Mouse (Mus musculus) layer of hippocampus, adult 18-20 months (tissue): ENCODE data around the gene Gabarapl1. TPM values are rescaled to one million over a fixed set of nuclear protein-coding genes. Genes with fewer than 3 reads are reported as not detected.
"Not testable (repeated sequence)": the region's sequence is repeated elsewhere in the genome, so short reads cannot be mapped to it uniquely, and the experiment has no call there.

ENCODE experiments used
- DNase-seq, 2 experiments: peaks; one replicate each; pipeline ENCODE4 v3.0.0; 2022; ENCODE audit warnings: low spot score in 2 of 2
- long read RNA-seq: library from polyadenylated mRNA; stranded (forward); transcript quantifications from one replicate; pipeline ENCODE4 v2.0.0, GENCODE M21; 2021
- total RNA-seq, 2 experiments: library from RNA; stranded (reverse); gene quantifications; 2 replicates each; pipeline ENCODE4 v1.2.3; 2021

Gene Gabarapl1
- total RNA-seq: 100 to 1,000 TPM; 745 to 780 TPM
- long read RNA-seq, transcript Gabarapl1-201 (4 exons, 1,820 nt): major isoform, 442 of 2,297 reads
- long read RNA-seq, partial matches to known transcripts: 1,850 of 2,297 reads
- long read RNA-seq, other reads (novel, unspliced or antisense): 1 of 2,297 reads

DNA sequence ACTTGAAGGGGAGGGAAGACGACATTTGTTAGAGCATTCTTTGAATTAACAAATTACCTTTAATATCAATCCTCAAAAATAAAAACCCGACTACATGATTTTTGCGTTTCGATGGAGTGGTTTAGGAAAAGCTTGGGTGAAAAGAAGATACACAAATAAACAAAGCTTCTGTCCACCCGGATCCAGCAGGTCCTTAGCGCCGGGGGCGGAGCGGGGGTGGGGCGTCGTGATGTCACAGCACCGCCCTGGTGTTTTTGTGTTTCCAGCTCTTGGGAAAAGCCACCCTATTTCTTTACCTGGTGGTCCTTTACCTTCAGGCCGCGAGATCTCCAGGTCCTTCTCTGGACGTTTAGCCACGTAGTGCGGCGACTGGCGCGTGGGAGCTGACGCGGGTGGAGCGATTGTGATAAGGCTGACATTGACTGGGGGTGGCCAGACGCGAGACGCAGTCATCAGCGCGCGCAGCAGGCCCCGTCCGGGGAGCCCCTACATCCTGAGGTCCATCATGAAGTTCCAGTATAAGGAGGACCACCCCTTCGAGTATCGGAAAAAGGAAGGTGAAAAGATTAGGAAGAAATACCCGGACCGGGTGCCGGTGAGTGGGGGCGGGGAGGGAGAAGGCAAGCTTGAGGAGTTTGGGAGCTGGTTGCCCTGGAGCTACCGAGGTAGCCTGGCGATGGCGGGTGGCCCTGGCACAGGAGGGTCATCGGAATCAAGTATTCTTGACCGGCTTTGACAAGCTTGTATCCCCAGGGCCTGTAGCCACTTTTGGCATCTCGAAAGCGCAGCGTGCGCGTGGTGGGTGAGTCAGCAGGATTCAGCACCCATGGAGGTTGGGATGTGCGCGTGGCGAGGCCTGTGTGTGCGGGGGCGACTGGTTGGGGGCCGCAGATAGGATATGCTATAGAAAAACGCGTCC is at the start of gene Gabarapl1:
Gene Gabarapl1 (plus strand): TSS at position 219 of the 919 bp plus-strand sequence.
- DNase-seq: peak; percentile 76 to 89

DNA sequence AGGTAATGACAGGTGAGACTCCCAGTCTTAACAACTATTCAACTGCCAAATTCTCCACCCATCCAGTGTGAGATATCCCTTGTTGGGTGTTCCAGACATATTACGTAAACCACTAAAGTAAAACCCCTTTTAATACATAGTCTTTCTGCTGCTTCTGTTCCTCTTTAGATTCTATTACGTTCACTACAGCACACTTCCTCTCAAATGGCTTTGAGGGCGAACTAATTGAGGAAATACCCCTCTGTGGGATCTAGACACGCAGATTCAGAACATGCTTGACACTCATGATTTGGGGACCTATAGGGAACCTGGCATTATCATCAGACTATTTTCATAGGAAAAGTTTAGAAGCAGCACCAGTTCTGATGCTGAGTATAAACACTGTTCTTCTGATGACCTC is 38.0 kb upstream of the Gabarapl1 start:
- DNase-seq: no peak

DNA sequence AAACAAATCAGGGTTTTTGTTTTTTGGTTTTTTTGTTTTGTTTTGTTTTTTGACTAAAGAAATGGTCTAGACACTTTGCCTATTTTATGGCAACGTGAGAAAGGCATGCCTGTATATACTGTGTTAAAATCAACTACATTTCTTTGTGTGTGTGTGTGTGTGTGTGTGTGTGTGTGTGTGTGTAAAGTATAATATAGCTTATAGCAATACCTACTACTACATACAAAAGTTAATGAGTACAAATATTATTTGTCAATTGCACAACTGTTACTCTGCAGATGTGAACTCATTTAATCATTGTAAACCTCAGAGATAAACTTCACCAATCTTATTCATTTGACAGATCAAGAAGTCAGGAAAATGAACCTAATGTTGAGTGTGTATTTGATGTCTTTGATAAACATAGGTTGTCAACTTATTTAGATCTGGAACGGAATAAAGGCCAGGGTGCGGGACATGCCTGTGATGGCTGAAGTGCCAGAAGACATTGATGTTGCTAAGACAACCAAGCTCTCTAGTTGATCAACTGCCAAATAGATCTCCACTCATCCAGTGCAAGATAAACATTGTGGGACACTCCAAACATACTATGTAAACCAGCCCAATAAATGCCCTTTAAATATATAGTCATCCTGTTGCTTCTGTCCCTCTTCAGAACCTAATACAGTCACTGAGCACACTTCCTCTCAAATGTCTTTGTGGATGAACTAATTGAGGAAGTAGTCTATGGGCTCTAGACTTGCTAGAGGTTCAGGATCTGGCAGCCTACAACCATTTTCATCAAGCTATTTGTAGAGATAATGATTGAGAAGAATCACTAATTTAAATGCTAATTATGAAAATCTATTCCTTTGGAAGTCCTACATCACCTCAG is 35.4 kb upstream of the Gabarapl1 start:
- DNase-seq: no peak

DNA sequence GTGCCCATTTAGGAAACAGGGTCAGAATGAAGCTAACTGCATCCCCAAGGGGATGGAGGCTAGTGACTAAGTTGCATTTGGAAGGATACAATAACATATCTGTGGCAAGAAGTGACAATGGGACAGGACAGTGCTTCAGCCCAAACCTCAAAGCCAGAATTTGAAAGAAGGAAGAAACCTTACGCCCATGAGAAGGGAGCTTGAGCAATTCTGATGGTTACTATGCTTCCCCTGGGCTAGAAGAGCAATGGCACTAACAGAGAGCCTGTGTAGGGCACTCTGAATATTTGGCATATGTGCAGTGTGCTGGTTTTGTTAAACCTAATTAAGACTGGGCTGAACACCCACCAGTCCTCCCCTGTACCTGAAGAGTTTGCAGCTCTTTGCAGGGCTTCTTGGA is 33.4 kb upstream of the Gabarapl1 start:
- DNase-seq: not testable (repeated sequence)

DNA sequence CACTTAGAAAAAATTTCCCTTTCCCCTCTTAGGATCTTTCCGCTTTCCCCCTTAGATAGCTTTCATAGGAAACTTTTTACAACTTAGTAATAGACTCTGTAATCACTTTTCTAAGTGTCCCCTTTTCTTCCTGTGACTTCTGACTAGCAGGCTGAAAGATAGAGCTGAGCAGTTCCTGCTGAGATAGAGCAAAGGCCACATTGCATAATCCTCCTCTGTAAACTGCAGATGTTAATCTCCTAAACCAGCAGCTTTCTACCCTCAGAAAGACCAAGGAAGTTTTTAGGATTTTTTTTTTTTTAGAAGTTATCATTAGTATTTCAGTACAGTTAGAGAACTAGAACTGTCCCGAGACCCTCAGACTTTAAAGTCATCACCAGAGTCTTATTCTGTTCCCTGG is 29.5 kb upstream of the Gabarapl1 start:
- no peak for DNase-seq

DNA sequence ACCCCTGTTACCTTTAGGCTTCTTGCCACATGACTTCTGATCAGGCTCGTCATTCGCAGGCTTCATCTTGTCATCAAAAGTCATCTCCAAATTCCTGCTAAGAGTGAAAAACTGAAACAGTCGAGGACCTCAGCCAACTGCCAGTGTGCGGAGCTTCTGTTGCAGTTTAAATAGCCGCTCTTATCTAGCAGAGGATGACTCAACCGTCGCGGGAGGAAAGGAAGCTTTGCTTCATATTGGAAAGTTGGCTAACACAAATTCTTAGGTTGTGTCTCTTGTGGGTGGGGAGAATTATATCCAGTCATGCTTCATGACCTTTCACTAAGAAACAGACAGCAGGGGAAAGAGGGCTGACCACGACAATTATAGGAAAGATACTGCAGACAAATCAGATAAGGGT is 25.9 kb upstream of the Gabarapl1 start, which contains the start of gene Olr1:
Gene Olr1 (minus strand): TSS at position 142 of the 400 bp plus-strand sequence.
- DNase-seq: no peak

DNA sequence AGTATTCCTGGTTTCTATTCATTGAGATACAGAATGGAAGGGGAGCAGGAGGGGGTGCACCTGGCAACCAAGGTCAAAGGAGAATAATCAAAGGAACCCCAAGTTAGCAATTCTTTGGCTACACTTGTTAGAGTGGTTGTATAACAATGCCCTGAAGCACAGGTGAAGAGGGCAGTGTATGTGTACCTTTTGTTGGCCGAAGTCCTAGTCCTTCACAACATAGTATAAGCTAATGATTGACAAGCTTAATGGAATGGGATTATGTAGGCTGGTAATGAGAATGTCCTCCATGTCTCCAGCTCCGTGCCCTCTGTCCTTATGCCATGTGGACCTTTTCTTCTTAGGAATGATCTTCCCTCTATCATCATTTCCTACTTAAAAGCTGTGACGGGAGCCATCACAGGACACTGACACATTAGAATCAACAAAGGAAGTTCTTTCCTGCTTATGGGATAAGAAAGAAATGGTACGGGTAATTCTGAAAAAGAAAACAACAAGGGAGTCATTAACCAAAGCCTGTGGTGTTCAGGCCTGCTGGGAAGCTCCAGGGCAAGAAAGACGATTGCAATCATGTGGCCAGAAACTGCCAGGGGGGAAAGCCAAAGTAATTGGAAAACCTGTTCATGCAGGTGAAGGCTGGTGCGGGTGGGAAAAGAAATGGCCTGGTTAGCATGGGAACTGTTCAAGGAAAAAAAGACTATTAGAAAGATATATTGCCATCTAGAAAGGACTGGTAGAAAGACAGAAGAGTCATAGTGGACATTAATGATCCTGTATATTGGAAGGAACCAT is 22.6 kb upstream of the Gabarapl1 start:
- DNase-seq: no peak

DNA sequence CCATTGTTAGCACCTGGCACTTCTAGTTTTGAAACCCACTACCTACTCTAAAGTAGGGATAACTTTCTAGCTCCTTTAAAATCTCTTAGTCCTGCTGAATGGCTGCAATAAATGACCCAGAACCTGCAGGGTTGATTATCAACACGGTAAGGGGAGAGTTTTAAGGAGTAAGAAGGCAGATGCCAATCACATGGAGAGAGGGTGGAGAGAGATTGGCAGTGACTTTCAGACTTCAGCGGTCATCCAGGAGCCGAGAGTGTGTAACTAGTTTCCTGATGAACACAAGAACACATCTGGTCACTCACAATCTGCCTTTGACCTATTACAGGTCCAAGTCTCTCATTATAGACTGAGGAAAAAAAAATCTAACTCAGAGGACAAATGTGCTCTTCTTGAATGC is 20.6 kb upstream of the Gabarapl1 start, which contains the start of gene Tmem52b:
Gene Tmem52b (plus strand): TSS at position 189 of the 400 bp plus-strand sequence.
- DNase-seq: no peak

DNA sequence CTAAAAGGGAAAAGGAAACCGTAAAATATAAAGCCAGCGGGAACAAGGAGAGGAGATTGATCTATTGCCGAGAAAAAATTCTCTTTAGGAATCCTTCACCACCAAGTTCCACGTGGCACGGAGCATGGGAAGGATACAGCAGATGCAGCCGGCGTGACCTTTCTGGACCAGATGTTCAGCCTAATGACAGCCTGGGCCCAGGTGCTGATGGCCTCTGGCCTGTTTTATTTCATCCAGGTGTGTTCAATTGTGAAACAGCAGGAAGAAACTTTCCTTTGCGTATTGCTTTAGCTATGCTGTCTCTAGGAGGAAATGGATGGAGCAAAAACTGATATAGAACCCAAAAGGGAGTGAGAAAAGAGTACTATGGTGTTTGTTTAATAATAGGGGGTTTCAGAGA is 20.1 kb upstream of the Gabarapl1 start:
- DNase-seq: no peak

DNA sequence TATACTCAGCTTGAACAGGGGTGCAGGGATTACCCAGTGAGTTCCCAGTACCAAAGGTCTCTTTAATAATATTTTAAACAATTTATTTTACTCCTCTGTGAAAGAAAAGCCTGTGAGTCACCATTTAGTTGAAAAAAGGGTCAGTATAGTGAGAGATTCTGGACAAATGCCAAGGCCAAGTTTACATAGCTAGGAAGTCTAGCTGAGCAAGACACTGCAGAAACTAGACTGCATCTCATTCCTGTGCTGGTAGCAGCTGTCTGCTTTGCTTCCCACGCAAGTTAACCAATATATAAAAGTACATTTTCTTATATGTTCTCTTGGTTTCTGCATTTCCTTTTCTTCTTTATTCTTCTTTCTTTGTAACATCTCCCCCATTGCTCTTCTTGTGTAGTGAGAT is 19.6 kb upstream of the Gabarapl1 start:
- no peak for DNase-seq

DNA sequence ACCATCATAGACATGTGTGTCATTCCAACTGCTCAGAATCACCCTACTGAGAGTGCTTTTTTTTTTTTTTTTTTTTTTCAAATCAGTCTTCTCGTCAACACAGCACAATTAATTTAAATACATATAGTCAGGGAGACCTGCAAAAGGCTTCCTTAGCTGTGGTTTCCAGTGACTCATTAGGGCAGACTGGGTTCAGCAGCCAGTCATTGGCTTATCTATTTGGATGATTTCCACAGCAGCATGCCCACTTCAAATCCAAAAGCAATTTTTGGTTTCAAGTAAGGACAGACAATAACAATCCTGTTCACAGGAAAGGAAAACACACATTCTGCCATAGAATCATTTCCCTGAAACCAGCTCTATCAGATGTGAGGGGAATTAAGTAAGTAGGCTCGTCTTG is 18.6 kb upstream of the Gabarapl1 start:
- no peak for DNase-seq

DNA sequence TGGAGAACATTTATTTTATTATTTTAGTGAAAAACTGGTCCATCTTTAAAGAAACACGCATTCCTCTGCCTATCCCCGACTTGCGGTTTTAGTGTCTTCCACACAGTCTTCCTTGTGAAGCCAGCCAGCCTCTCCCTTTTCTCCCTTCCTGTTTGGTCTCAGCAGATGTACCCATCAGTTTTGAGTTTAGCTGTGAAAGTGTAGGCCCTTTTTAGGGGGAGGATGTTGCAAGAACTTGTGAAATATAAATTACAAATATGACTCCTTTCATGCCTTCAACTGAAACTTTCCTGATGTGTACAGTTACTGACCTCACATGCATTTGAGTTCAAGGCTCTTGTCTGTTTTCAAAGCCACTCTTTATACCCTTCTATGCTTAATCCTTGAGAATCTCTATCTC is 17.9 kb upstream of the Gabarapl1 start:
- no peak for DNase-seq

DNA sequence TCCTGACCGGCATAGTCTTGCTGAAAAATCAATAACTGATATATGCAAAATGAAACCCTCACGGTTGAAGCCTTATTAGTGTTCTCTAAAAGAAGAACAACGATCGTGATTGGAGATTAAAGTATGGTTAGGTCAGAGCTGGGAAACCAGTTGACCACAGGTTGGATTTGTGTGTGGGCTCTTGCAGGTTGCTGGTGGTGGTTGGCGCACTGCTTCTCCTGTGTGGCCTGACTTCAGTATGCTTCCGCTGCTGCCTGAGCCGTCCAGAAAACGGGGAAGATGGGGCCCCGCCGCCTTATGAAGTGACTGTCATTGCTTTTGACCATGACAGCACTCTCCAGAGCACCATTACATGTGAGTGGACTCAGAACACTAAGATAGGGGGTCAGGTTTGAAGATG is 16.6 kb upstream of the Gabarapl1 start:
- no peak for DNase-seq

DNA sequence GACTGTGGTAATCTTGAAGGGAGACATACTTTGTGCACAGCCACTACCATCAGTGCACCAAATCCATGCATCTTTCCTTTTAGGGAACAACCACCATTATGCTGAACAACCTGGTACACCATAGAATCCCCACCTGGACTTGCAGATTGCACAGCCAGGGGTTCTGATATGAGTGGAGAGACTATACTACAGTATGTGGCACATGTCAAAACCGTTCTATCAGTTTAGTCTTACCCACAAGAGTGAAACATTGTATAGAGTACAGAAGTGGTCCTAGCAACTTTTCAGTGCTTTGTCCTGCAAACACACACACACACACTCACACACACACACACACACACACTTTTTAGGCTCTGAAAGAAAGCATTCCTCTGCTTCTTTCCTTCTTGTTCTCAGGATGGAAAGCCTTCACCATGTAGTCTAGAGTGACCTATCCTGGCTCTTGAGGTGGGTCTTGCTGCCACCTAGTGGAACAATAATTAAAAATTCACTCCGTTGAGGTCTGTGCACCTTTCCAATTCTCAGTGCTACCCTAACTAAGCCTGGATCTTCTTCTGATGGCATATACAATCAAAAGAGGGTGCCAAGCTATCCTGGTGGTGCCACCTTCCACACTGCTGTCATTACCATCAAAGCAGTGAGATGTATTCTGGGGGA is 15.1 kb upstream of the Gabarapl1 start:
- DNase-seq: peak in 1 of 2 experiments; percentile 78

DNA sequence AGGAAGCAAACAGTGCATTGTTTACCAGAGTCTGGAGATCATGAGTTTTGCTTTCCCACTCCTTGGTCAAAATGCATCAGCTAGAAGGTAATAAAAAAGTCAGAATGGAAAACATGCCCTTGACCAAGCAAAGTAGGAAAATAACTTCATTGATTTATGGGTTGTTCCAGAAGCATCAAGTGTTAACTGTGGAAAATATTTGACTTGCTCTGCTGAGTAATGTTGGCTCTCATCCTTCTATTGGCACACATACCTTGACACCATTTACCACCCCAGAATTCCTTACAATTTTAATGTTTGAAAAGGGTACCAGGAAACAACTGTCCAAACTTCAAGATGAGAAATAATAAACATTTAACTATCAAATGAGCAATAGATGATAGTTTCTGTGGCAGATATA is 6.9 kb upstream of the Gabarapl1 start:
- no peak for DNase-seq

DNA sequence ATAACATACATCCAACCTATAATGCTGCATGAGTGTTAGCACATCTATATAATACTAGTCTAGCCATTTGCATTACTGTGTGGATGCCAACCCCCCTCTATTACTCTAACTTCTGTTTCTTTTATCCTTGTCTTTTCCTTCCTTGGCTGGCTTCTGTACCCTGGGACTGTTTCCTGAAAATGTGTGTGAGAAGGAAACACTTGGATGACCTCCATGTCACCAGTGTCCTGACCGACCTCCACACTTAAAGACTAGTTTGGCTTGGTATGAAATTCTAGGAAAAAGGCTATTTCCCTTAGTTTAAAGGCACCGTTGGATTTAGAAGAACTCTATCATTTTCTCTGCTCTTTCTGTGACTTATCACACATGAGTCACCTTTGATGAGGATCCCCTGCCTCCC is 5.5 kb upstream of the Gabarapl1 start:
- DNase-seq: no peak

DNA sequence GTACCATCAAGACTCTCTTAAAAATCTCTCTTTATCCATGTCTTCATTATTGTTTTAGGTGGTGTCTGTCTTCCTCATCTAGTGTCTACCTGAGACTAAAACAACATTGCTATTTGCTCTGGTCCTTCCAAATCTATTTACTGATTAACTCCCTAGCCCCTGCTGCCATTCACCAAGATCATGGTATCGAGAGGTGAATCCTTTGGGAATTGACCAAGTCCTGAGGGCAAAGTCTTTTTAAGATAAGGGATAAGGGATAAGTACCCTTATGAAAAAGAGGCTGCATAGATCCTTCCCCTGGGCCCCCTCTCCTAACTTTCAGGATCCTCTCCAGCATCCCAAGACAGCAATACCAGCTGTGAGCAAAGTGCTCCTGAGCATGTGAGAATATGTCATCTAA is 3.4 kb upstream of the Gabarapl1 start:
- no peak for DNase-seq

DNA sequence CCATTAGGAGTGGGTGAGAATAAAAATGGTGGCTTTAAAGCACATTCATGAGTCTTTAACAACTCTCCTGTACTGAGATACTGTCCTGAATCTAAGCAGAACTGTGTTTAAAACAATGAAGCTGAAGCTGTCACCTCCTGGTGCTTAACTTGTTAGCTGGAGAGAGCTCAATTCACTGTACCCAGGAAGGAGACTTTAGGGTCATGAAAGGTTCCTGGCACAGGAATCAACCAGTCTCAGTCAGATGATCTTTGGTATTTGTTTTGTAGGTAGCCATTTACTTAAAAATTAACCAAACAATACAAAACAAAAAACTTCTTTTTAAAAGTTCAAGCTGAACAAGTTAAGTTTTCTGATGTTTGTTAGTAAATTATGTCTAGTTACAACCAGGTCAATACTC is 2.7 kb upstream of the Gabarapl1 start:
- no peak for DNase-seq

DNA sequence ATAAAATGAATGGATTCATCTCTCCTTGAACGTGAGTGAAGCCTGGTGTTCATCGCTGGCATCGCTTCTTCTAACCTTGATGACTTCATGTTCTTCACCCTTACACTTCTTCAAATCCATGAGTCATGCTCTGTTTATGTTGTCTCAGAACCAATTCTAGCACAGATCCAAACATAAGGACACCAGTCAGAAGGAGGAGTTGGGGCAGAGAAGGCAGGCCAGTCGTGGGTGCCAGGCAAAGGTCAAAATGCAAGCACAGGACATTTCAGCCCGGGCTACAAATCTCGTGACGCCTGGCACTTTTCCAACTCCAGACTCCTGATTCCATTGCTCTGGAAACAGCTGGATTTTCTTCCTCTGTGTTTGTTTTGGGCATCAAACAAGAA is 411 bp upstream of the Gabarapl1 start:
- peak in 1 of 2 experiments; percentile 69 for DNase-seq

DNA sequence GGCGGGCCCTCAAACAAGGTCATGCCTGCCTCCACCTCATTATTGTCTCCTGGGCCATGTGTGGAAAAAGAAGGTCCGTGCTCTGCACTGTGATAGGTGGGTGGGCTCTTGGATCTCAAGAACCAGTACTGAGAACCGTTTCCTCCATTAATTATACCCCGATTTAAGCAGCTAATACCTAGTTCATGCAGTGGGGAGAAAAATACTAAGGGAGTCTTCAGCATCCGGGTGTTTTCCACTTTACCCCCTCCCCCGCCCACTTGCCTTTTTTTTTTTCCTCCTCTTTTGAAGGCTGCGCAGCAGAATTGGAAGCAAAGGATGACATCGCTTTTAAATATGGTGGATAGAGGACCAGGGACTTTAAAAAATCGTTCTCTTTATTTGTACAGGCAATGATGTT is 1.1 kb downstream of the Gabarapl1 start:
- peak in 1 of 2 experiments; percentile 52 for DNase-seq
